Mouse (Mus musculus) ES-E14 (cell line): ENCODE data around the gene Adam8. TPM values are rescaled to one million over a fixed set of nuclear protein-coding genes. Genes with fewer than 3 reads are reported as not detected.

Experiments used
- DNase-seq: peaks from one replicate; pipeline ENCODE4 v3.0.0-alpha.2; 2013; ENCODE audit warnings: low read depth, low spot score
- H3K27ac ChIP-seq: 2 replicates; pipeline ENCODE4 v1.5.1; 2012; ENCODE audit warnings: low read depth, mild to moderate bottlenecking, low read length, moderate library complexity, mixed read lengths; ENCODE audit not compliant: poor library complexity, insufficient read depth, severe bottlenecking
- H3K36me3 ChIP-seq: 2 replicates; pipeline ENCODE4 v1.6.1; 2012; ENCODE audit warnings: mild to moderate bottlenecking, low read length, moderate library complexity, mixed read lengths; ENCODE audit not compliant: control insufficient read depth, poor library complexity, insufficient read depth, severe bottlenecking
- H3K4me1 ChIP-seq, 2 experiments: fragments of 150-350 bp in 1 of 2; sonication (generic) in 1 of 2; 2 replicates each; pipeline ENCODE4 v1.6.1; 2012; ENCODE audit warnings: low read length in 2 of 2, mild to moderate bottlenecking in 1 of 2, mixed read lengths in 1 of 2; ENCODE audit not compliant: control insufficient read depth in 2 of 2, insufficient read depth in 2 of 2, poor library complexity in 1 of 2
- H3K4me3 ChIP-seq, 2 experiments: fragments of 150-350 bp in 1 of 2; sonication (generic) in 1 of 2; 2 replicates each; pipeline ENCODE4 v1.5.1; 2012; ENCODE audit warnings: low read length in 2 of 2, low read depth in 1 of 2, mild to moderate bottlenecking in 1 of 2, mixed read lengths in 1 of 2; ENCODE audit not compliant: insufficient read depth in 1 of 2, poor library complexity in 1 of 2, severe bottlenecking in 1 of 2
- H3K9ac ChIP-seq: 2 replicates; pipeline ENCODE4 v1.6.1; 2012; ENCODE audit warnings: low read depth, mild to moderate bottlenecking, low read length, mixed read lengths; ENCODE audit not compliant: poor library complexity, insufficient read depth, severe bottlenecking
- H3K9me3 ChIP-seq: fragments of 150-350 bp; sonication (generic); 2 replicates; pipeline ENCODE4 v1.6.1; 2012; ENCODE audit warnings: low read depth, mild to moderate bottlenecking, low read length; ENCODE audit not compliant: control insufficient read depth, insufficient read depth
- CHD2 ChIP-seq: IDR thresholded peaks from 2 replicates; pipeline ENCODE4 v1.6.1; 2014; ENCODE audit warnings: mild to moderate bottlenecking, low read depth, low read length, inconsistent platforms
- HCFC1 ChIP-seq: IDR thresholded peaks from 2 replicates; pipeline ENCODE4 v1.6.1; 2012; ENCODE audit warnings: low read length, inconsistent platforms, borderline replicate concordance; ENCODE audit not compliant: insufficient read depth
- MAFK ChIP-seq: IDR thresholded peaks from 2 replicates; pipeline ENCODE4 v1.6.1; 2014; ENCODE audit warnings: mild to moderate bottlenecking, low read depth, low read length, inconsistent platforms; ENCODE audit not compliant: insufficient read depth
- ZC3H11A ChIP-seq: IDR thresholded peaks from 2 replicates; pipeline ENCODE4 v1.6.1; 2012; ENCODE audit warnings: low read depth, mild to moderate bottlenecking, inconsistent platforms, low read length, borderline replicate concordance
- ZNF384 ChIP-seq: IDR thresholded peaks from 2 replicates; pipeline ENCODE4 v1.6.1; 2012; ENCODE audit warnings: low read depth, low read length, inconsistent platforms
- in situ Hi-C, 2 experiments: fragments of 600-800 bp; cut with MboI; formaldehyde crosslinking; loops; one replicate each; pipeline ENCODE4 v1.15.1; 2025; ENCODE audit warnings: low sequenced_read_pairs in 2 of 2, inconsistent platforms in 1 of 2; ENCODE audit not compliant: unreplicated experiment in 2 of 2
- total RNA-seq: library from RNA; depleted of rRNA; stranded (reverse); fragments of 300-350 nt; gene quantifications from 2 replicates; pipeline ENCODE4 v1.2.3, GENCODE M21; 2012

The Adam8 gene
- total RNA-seq, 1 experiment = 8.3 TPM

- Histone ChIP-seq H3K27ac (no peak overlapping the region), H3K4me1 (peaks cover 0 to 5% of the 10 kb centered on the region in 2 experiments; a peak in 1 of 4 replicates), H3K9me3 (peaks cover 2% of the 10 kb centered on the region; the same call in 1 of the 2 replicates), H3K36me3 (peaks cover 41% of the 10 kb centered on the region), H3K9ac (no peak overlapping the region), H3K4me3 (no peak overlapping the region)
- no peak for DNase-seq
- TF ChIP-seq CHD2 = no peak
- no peak for TF ChIP-seq ZNF384
- TF ChIP-seq HCFC1 = no peak
- no peak for TF ChIP-seq MAFK
- TF ChIP-seq ZC3H11A = no peak
- in situ Hi-C loops = no loop called here
Measured at GRCm38 (mm10) chr7:140033386-140033785, 41.0 kb upstream of the Adam8 start.

GRCm38 (mm10) chr7:140032366-140032765 lies 40.0 kb upstream of the Adam8 start:
- no peak overlapping the region for H3K4me3 ChIP-seq
- in situ Hi-C loops = no loop called here

GRCm38 (mm10) chr7:140031771-140032170 lies 39.4 kb upstream of the Adam8 start:
- no peak overlapping the region for H3K27ac ChIP-seq
- DNase-seq = no peak
- no peak overlapping the region for H3K9ac ChIP-seq
- H3K9me3 ChIP-seq = peaks cover 4% of the 10 kb centered on the region; the same call in 1 of the 2 replicates
- H3K4me1 ChIP-seq = peaks cover 0 to 2% of the 10 kb centered on the region in 2 experiments; a peak in 1 of 4 replicates
- TF ChIP-seq CHD2 = no peak
- TF ChIP-seq ZC3H11A = no peak
- TF ChIP-seq HCFC1 = no peak
- TF ChIP-seq MAFK = no peak
- no peak overlapping the region for H3K4me3 ChIP-seq
- in situ Hi-C loops = no loop called here
- H3K36me3 ChIP-seq = peaks cover 46% of the 10 kb centered on the region

More at GRCm38 (mm10) chr7:140032366-140032765, 40.0 kb upstream of the Adam8 start:
- H3K9ac ChIP-seq = no peak overlapping the region
- H3K9me3 ChIP-seq = peaks cover 4% of the 10 kb centered on the region; the same call in 1 of the 2 replicates
- H3K4me1 ChIP-seq = peaks cover 0 to 5% of the 10 kb centered on the region in 2 experiments; a peak in 1 of 4 replicates
- DNase-seq = no peak
- peaks cover 46% of the 10 kb centered on the region for H3K36me3 ChIP-seq
- no peak overlapping the region; the same call in 1 of the 2 replicates for H3K27ac ChIP-seq
- TF ChIP-seq CHD2 (no peak), MAFK (no peak), ZNF384 (no peak), ZC3H11A (no peak)

- no peak overlapping the region for H3K9ac ChIP-seq
- peaks cover 11% of the 10 kb centered on the region for H3K9me3 ChIP-seq
- no peaks in the 10 kb centered on the region for H3K4me1 ChIP-seq
- H3K4me3 ChIP-seq = no peak overlapping the region
- TF ChIP-seq ZC3H11A = no peak
- TF ChIP-seq MAFK = no peak
- no peak for TF ChIP-seq CHD2
- TF ChIP-seq HCFC1 = no peak
- TF ChIP-seq ZNF384 = no peak
- DNase-seq = no peak
- peaks cover 9% of the 10 kb centered on the region; the same call in 1 of the 2 replicates for H3K36me3 ChIP-seq
- in situ Hi-C loops = no loop called here
- no peak overlapping the region for H3K27ac ChIP-seq
Measured at GRCm38 (mm10) chr7:140011336-140011735, 19.0 kb upstream of the Adam8 start.

- no peak for TF ChIP-seq ZNF384
- TF ChIP-seq CHD2 = no peak
- TF ChIP-seq HCFC1 = no peak
- TF ChIP-seq ZC3H11A = no peak
- TF ChIP-seq MAFK = no peak
- Histone ChIP-seq H3K9ac (no peak overlapping the region), H3K9me3 (peaks cover 9% of the 10 kb centered on the region), H3K36me3 (peaks cover 25% of the 10 kb centered on the region; the same call in 1 of the 2 replicates), H3K4me1 (no peaks in the 10 kb centered on the region), H3K27ac (no peak overlapping the region), H3K4me3 (no peak overlapping the region)
- DNase-seq = no peak
- in situ Hi-C loops = no loop called here
Measured at GRCm38 (mm10) chr7:140007781-140008180, 15.4 kb upstream of the Adam8 start.
